Mouse (Mus musculus) monocyte, adult 2 months (primary cell): ENCODE measurements at regions not wholly inside any gene's neighbourhood (a gene's known extent, or its start where the extent isn't known, plus 50 kb on each side); places are given as distances from the start of the nearest gene placed in this dataset.
A peak's percentile ranks its signal among the peaks of the same experiment; 100 is the strongest.

Experiments used
- DNase-seq, 2 experiments: peaks; one replicate each; pipeline ENCODE4 v3.0.0; 2022; ENCODE audit warnings: low spot score in 2 of 2, low read depth in 1 of 2

GRCm38 (mm10) chr10:102943156-102943555, 86.9 kb downstream of the Alx1 start:
- DNase-seq: no peak

- no peak for DNase-seq
Observed at GRCm38 (mm10) chr10:102940823-102941519, 89.0 kb downstream of the Alx1 start.

DNA sequence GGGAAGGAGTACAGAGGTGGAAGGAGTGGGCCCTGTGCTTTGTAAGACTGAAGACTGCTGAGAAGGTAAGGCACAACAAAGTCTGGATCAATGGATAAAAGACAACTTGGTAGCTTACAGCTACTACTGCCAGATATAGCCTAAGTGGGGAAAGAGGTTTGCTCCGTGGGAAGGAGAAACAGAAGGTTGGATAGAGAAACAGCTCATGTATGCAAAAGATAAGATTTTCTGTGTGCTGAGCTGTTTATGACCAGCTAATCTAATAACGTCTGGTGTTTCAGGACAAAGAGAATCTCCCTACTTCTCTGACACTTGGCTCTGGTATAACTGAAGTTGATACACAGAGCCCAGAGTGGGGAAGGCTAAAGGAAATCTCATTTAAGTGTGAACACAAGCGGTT, 98.6 kb downstream of the Alx1 start:
- no peak for DNase-seq

DNA sequence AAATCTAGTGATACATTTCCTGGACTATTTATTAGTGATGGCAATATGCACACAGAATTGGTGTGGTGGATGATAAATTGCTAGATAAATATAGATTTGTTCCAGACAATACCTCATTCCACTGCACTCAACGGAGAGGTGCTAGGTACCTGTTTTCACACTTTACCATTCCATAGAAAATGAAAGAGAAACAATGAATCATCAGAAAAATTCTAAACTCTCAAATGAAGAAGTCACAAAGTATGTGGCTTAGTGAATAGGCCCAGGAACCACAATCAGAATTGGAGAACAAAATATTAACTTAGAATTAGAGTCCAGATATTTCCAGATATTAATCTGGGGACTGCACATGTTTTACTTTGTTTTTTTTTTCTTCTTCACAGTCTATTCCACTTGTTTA, 101.4 kb downstream of the Alx1 start:
- DNase-seq: no peak

GRCm38 (mm10) chr10:102897368-102897767, 132.6 kb downstream of the Alx1 start:
- no peak for DNase-seq

DNA sequence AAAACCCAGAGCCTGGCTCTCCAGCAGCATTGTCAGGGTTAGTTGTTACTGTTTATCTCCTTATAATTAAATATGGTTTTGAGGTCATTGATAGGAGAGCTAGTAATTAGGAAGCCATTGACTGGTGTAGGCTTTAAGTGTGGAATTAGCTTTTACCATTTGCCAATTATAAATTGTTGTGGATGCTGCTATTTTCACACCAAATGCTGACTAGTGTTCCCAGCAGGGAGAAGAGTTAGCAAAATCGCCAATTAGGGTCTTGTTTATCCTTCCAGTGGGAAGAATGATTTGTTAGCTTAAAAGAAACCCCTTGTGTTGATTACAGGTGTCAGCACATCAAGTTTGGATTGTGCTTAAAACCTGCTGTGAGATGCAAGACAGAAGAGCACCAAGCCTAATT, 134.1 kb downstream of the Alx1 start:
- DNase-seq: no peak

GRCm38 (mm10) chr10:102892373-102892772, 137.6 kb downstream of the Alx1 start:
- DNase-seq: no peak

DNA sequence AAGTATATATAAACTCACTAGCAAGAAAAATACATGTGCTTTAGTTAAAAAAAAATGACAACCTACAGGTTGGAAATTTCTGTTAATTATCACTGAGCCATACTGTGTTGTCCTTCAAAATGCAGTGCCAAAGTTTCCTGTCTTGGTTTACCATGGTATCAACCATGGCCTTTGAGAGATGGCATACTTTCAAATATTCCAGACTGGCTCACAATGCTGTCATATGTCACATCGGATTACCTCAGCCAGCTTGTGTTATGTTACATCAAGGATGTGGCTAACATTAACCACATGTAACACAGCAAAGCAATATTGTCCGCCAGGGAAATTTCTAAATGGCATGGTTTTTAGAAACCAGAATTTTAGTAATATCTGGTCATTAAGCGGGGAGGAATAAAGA, 140.3 kb downstream of the Alx1 start:
- DNase-seq: no peak

DNA sequence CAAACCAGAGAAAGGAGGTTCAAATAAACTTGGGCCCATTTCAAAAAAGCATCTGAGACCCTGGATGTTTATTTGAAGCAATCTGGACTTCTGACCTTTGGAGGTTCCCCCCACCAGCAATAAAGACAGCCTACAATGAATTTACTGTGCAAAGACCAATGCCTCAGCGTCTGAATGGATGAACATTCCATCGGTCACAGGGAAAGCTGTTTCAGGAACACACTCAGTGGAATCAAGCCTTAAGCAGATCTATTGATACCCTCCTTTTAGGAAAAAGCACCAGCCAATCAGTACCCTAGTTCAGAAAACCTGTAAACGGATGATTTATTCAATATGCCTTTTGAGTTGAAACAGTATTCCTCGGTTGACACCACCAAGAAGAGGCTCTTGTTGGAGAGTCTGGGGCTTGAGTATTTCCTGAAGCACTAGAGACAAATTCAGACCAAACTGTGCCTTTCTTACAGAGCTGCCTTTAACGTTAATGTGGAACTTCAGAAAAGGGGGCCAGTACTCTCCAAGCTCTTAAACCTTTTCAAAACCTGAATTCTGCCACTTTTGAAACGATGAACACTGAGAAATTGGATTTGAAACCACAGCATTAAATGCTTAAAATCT, 148.1 kb downstream of the Alx1 start:
- DNase-seq: no peak

DNA sequence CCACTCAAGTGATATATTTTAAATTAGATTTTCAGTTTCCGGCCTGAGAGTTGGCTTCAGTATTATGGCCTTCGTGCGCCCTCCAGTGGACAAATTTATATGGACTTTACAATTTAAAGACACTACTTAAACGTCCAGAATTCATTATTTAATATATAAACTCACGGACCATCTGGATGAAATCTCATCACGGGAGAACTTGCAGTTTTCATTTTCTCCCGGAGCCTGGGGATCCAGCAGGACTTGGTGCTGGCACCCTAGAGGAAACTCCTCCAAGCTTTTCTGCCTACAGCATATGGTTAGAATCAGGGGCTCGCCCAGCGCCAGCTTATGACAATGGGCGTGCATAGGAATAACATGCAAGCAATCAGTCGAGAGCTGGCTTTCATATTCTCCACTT, 152.0 kb downstream of the Alx1 start:
- no peak for DNase-seq

DNA sequence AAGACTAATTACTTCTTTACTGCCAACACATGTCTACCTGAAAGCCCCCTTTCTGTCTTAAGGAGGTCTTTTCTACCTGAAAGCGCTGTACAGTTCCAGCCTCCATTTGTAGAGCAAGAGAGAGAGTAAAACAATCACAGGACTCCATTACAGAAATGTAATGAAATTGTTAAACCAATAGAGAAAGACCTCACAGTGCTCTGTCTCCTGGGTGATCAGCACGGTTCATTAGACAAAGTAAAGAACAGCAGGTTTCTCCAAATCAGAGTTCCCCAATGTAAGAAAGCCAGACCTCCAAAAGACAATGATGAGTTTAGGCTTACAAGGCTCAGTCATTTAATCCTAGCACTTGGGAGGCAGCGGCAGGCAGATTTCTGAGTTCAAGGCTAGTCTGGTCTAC, 153.1 kb downstream of the Alx1 start:
- no peak for DNase-seq

DNA sequence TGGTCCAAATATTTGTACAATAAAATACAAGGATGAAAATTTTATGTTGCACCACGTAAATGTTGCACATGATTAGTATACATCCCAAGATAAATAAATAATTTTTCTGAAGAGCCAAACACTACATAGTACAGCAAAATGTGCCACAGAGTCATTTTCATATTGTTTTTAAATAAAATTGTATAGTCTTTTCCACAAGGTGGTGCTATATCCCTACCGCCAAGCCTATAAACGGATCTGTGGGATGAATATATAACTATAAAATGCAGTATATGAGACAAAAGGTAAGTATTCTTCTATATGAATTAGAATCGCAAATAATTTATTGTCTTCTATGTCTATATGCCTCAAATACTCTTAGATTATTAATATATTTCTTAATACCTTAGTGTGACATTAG, 163.1 kb downstream of the Alx1 start:
- no peak for DNase-seq

DNA sequence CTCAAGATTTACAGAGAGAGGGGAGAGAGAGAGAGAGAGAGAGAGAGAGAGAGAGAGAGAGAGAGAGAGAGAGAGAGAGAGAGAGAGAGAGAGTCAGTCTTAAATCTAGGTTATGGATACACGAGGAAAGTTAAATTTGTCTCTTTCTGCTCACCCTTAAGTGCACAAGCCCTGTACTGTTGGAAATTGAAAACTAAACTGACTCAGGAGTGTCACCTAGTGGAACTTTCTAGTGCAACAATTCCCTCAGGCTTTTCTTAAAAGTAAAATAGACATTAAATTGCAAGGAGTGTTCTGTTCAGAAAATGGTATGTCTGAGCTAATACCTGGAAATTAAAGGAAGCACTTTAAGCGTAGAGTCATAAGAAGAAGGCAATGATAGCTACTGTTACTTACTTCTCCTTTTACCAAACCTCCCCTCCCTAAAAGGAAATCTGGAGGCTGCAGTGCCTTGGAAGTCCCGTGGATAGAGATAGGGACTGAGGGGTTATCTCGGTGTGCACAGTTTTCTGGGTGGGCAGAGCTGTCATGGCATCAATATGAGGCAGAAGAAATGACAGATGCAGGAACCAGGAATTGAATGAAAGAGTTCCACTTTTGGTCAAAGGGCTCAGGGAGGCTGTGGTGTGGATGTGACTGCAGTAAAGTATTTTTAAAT, 193.3 kb downstream of the Alx1 start:
- no peak for DNase-seq

DNA sequence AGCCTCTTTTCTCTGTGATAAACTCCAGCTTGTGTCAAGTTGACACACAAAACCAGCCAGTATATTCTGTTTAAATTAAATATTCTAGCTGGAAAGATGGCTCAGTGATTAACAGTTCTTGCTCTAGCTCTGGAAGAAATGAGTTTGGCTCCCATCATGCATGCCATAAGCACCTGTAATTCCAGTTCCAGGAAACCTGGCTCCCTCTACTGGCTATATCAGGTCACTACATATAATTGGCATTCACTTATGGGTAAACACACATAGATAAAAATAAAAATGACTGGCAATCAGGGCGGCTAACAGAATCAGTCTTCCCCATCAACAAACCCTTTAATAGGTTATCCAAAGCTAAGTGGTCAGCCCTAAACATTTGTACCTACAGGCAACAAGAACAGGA, 194.2 kb downstream of the Alx1 start:
- DNase-seq: no peak

- DNase-seq: no peak
Observed at GRCm38 (mm10) chr10:102829606-102830005, 200.4 kb downstream of the Alx1 start.

DNA sequence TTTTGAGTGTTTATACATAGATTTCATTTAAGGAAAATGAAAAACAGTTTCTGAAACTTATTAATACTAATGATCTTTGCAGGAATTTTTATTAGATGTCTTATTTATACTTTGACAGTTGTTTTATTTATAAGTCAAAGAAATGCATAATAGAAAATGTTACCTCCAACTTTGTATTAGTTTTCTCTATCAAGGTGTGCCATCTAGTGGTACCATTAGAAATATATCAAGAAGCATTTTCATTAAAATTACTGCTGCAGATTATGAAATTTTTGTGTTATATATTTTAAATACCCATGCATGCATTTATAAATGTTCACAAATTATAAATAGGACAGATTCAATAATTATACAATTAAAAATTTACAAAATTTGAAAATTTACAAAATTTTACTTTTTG, 206.6 kb downstream of the Alx1 start:
- no peak for DNase-seq

GRCm38 (mm10) chr10:102801391-102801790, 228.6 kb downstream of the Alx1 start:
- no peak for DNase-seq

DNA sequence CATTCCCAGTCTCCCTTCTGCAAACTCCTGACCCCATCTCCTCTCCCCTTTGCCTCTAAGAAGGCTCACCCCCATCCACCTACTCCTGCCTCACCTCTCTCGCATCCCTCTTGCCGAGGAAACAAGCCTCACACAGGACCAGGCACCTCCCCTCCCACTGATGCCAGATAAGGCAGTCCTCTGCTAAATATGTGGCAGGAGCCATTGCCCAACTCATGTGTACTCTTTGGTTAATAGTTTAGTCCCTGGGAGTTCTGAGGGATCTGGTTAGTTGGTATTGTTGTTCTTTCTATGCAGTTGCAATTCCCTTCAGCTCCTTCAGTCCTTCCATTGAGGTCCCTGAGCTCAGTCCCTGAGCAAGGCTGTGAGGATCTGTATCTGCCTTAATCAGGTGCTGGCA, 250.8 kb downstream of the Alx1 start:
- no peak for DNase-seq

GRCm38 (mm10) chr10:102763696-102764095, 251.7 kb downstream of the Rassf9 start:
- DNase-seq: no peak

DNA sequence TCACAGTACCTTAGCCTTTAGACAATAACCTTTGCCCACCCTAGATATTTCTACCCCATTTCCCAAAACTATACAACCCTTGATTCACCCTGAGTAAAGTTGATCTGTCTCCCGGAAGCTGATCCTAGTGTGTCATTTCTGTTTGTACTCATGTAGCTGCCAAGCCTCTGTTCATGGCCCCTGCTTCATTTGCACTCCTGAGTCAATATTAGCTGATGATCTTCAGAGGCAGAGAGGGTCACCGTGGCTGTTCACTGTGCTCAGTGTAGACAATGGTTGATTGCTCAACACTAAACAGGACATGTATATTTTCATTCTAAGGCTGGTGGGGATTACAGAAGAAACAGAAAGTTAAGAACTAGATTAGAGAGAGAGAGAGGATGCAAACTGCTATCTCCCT, 250.4 kb downstream of the Rassf9 start:
- DNase-seq: no peak

DNA sequence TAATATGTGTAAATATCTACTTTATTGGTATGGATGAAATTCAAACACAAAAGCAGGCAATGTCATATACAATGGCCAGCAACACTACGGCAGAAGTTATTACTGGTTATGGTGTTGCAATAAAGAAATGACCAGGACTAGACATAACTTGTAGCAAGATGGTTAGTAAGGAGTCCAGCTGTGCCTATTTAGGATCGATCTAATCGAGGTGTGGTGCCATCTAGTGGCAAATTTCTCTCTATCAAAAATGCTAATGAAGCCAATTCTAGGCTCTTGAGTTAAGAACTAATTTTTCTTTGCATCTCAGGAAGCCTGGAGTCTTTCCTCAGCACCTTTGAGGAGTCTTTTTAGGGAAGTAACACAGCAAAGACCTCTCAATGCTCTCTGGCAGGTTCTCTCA, 223.2 kb downstream of the Rassf9 start:
- DNase-seq: no peak

DNA sequence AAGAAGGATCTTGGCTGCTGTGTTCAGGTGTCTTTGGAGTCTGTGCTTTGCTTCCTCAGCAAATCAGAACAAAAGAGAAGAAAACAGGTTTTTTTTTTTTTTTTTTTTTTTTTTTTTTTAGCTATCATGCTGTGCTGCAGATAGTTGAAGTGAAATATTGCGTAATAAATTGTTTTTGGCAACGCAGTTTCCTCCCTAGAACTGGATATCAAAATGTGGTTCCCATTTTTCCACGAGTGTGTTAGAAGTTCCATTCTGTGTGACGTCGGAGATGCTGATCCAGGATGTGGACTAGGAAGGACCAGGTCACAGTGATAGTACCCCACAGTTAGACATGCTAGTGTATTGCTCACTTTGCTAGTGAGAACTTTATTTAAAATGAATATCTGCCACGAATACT, 220.4 kb downstream of the Rassf9 start:
- no peak for DNase-seq

DNA sequence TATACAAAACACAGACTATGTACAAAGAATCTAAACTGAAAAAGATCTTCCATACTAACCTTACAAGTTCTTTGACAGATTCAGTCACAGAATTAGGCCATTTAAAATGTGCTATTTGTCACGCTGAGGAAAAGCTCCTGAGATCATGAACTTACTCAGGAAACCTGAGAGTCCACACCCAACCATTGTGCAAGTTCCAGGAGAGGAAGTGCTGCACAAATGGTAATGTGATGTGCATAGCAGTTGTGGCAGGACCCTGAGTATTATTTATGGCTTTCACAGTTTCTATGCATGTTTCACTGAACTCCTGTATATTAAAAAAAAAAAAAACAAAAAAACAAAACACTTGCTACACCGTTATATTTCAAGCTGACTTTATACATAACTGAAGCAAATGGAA, 200.2 kb downstream of the Rassf9 start:
- peak in 1 of 2 experiments; percentile 27 for DNase-seq
